Mouse (Mus musculus) MN1 (cell line): Measurements from ENCODE around the gene Lpcat1.

Source experiments
- DNase-seq: peaks from one replicate; pipeline ENCODE4 v3.0.0-alpha.2; 2016; ENCODE audit warnings: low spot score

Gene Lpcat1

GRCm38 (mm10) chr13:73476796-73477195 lies 9.8 kb downstream of the Lpcat1 start:
- no peak for DNase-seq

GRCm38 (mm10) chr13:73477841-73478240 lies 10.8 kb downstream of the Lpcat1 start:
- no peak for DNase-seq

DNA sequence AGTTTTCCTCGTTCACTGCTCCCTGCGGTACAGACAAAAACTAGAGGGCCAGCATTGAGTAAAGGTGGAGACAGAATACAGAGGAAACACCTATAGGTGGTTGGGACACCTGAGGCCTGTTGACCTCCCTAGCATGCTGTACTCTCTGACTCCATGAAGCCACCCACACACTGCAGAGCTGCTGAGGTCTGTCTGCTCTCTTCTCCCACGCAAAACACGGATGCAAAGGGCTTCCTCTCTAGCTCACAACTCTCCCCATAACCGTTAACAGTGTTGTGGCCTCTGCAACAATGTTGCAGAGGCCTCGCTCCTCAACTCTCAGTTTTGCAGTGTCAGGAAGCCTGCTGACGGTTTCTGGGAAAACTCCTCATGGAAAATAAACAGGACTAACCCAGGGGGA lies 15.5 kb downstream of the Lpcat1 start:
- no peak for DNase-seq

DNA sequence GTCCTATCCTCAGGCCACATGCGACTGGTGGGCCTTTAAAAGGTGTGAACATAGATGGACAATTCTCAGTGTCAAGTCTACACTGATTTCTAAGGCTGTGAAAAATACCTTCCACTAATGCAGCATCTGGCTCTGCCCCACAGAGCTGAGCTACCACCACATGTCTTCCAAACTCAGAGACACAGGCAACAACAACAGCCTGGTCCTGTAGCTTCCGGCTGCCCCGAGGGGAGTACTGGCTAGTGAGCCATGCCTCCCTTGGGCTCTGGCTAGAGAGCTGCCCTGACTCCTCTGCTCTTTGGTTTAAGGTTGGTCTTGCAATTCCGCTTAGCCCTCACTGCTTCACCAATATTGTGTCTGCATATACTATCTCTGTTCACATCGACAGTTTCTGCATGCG lies 16.3 kb downstream of the Lpcat1 start:
- DNase-seq, result no peak

GRCm38 (mm10) chr13:73484171-73484570 lies 17.2 kb downstream of the Lpcat1 start:
- DNase-seq, result no peak

- DNase-seq, result no peak
These were observed 21.1 kb downstream of the Lpcat1 start for GRCm38 (mm10) chr13:73488105-73488504.

DNA sequence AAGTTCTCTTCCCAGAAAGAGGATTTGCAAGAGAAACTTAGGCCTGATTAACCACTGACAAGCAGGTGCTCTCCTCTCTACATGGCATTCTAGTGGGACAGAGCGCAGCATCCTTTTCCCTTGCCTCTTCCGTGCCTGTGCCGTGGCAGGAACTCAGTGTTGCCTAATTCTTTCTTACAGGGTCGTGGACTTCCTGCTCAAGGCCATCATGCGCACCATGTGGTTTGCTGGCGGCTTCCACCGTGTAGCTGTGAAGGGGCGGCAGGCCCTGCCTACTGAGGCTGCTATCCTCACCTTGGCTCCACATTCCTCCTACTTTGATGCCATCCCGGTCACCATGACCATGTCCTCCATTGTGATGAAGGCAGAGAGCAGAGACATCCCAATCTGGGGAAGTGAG lies 21.7 kb downstream of the Lpcat1 start:
- no peak for DNase-seq

DNA sequence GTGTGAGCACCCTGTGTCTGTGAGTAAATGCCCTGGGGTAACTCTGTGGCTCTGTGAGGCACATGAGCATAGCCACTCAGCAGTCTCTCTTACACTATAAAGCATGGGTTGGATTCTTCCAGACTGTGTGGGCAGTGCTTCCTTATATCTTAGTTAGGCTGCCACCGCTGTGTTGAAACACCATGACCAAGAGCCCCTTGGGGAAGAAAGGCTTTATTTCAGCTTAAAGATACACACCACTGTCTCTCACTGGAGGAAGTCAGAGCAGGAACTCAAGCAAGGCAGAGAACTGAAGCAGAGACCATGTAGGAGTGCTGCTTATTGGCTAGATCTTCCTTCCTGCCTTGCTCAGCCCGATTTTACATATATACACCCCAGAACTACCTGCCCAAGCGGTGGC lies 23.0 kb downstream of the Lpcat1 start:
- no peak for DNase-seq

- DNase-seq, result peak; percentile 21
These were observed 23.7 kb downstream of the Lpcat1 start for GRCm38 (mm10) chr13:73490564-73491170.

DNA sequence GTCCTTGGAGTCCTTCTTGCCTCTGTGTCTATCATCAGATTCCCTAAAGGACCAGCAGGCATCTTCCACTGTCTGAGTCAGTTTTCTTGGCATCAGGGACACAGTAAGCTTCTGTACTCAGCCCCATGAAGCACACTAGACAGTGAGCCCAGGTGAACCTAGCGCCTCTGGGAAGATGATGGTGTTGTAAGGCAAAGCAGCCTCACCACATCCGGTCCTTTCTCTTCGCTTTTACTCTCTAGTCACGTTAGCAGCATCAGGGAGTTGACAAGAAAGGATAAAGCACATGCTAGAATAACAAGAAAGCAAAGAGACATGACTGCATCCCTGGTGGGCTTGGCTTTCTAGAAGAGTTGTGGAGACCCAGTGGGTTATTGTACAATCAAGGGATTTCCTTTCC lies 26.2 kb downstream of the Lpcat1 start:
- no peak for DNase-seq

- no peak for DNase-seq
These were observed 27.5 kb downstream of the Lpcat1 start for GRCm38 (mm10) chr13:73494528-73494927.

GRCm38 (mm10) chr13:73496137-73496536 lies 29.1 kb downstream of the Lpcat1 start:
- no peak for DNase-seq

GRCm38 (mm10) chr13:73499893-73500604 lies 33.1 kb downstream of the Lpcat1 start:
- DNase-seq, result no peak

DNA sequence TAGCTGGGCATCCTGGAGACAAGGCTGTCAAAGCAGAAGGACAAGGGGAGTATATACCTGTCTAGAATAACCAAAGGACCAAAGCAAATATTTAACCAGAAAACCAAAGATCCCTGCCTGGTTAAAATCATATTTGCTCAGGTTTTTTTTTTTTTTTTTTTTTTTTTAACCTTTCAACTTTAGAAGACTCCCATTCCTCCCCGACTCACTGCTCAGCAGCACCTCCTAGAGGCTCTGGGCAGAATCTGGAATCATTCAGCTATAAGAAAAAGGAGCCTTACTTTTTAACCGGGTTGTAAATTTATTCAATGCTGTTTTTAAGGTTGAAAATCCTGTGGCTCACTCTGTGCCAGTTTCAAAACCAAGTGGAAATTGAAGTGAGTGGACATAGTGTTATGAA lies 35.7 kb downstream of the Lpcat1 start:
- DNase-seq, result peak; percentile 12

- DNase-seq, result peak; percentile 66
These were observed 38.9 kb downstream of the Lpcat1 start for GRCm38 (mm10) chr13:73505686-73506467.

GRCm38 (mm10) chr13:73508817-73509550 lies 42.0 kb downstream of the Lpcat1 start:
- DNase-seq, result no peak

- no peak for DNase-seq
These were observed 42.9 kb downstream of the Lpcat1 start for GRCm38 (mm10) chr13:73509869-73510268.

DNA sequence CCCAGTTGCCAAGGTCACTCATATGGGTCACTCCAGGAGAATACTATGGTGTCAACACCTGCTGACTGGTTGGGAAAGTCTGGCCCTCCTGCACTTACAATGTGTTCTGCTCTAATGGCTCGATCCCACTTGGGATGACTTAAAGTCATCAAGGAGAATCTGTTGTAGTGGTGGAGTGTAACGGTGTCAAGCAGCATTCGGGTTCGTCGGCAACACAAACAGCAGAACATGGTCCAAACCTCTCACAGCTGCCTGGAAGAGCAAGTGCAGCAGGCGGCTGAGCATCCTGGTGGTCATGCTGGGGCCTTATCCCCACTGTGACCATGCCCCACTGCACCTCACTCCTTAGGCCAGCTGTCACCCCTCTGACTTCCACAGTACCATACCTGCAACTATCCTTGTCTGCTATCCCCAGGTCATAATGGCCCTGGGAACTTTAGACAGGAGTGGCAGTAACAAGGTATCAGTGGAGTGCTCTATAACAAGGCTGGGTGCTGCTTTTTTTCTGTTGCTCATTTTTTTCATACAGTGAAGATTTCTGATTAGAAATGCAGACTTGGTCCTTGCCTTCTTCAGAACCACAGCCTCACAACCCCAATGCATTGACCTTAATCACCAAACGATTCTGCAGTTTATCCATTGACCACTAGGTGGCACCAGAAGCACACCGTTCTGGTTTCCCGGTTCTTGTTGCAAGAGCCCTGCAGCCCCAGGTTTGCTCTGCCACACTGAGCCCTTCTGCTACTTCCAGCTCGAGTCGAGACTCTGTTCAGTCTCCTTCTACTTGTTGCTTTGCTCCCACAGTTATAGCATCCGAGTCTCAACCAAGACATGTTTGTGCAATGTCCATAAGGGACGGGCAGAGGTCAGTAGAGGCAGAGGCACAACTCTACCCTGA lies 46.0 kb downstream of the Lpcat1 start:
- peak; percentile 73 for DNase-seq

GRCm38 (mm10) chr13:73516886-73517285 lies 49.9 kb downstream of the Lpcat1 start:
- DNase-seq, result no peak

DNA sequence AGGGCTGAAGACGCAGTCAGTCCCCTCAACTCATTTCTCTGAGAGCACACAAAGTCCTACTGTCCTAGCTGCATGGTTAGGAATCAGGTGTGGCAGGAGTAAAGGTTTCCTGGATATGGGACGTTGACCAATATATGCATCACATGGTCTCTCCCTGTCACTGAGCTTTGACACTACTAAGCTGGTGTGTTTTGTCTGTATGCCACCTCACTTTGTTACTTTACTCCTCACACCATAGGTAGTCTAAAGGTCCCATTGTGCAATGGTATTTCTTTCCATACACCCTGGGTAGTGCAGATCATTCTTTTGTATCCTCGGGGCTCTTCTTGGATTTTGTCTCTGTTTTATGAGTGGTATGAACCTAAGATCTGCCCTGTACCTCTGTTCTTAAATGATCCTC lies 66.7 kb downstream of the Lpcat1 start:
- DNase-seq, result no peak

DNA sequence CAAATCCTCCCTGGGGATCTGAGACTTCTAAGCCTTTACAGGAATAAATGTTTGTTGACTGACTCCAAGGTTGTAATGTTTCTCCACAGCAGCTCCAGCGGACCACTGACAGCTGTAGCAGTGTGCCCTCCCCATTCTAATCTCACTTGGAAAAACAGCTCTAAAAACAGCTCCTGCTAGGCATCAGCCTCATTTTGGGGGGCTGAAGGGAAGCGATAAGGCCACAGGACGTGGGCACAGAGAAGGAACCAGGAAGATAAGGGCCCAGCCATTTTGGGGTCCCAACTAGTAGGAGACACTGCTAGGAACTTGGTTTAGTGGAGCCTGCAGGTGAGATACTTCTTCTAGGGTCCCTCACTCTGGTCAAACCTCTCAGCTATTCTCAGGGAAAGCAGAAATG lies 68.3 kb downstream of the Lpcat1 start:
- DNase-seq, result no peak
